Mouse (Mus musculus): ENCODE results near the gene Far1. TPM values are rescaled to one million over a fixed set of nuclear protein-coding genes. Genes with fewer than 3 reads are reported as not detected.

The Far1 gene
- 40.5 and 45.5 TPM in 2 replicates for polyA plus RNA-seq (2015; fragmentation: Nextera tagmentation; extraction: Ambion mirVana)

DNA sequence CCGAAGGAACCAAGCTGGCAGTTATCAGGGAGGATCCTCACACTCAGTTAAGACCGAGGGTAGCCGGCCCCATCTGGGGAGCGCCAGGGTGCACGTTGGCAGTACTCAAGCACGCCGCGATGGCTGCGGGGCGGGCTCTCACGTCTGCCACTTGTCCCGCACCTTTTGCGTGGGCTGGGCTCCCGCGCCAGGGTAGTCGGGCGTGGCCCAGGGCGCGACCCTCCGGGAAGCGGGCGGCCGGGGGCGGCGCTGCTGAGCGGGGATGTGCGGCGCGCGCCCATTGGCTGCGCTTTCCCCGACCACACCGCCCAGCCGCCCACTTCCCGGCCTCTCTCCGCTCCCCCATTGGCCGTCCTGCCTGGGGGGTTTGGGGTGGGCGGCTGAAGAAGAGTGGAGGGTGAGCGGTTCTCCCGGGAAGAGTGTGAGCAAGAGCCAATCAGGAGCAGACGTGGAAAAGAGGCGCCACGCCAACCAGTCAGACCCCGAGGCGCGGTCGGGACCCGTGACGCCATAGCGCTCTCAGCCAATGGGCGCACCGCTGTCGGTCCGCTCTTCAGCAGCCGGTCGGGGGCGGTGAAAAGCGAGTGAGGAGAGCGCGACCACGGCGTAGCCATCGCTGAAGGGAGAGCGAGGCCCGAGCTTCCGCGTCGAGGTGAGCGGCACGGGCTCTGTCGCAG, at the start of gene Far1:
Gene Far1 (plus strand): TSS at position 549 of the 677 bp plus-strand sequence.

Other genes with a start within 250 kb of the Far1 start
- gene Btbd10, start 144.4 kb upstream of the Far1 start, polyA plus RNA-seq (2015; fragmentation: Nextera tagmentation; extraction: Ambion mirVana), result 66.5 and 73.9 TPM in 2 replicates
- gene Pth, start 125.3 kb upstream of the Far1 start, polyA plus RNA-seq (2015; fragmentation: Nextera tagmentation; extraction: Ambion mirVana), result not detected in 2 replicates